Mouse (Mus musculus) spleen, adult 2 months (tissue): ENCODE measurements around the gene Cltc.

Source experiments
- CTCF ChIP-seq: fragments of 200-500 bp; IDR thresholded peaks from 2 replicates; pipeline ENCODE4 v1.5.1; 2011; ENCODE audit warnings: mild to moderate bottlenecking, inconsistent platforms; ENCODE audit not compliant: insufficient read depth, insufficient read length, insufficient replicate concordance; ENCODE audit errors: extremely low read depth
- POLR2A ChIP-seq: fragments of 200-500 bp; IDR thresholded peaks from 2 replicates; pipeline ENCODE4 v1.6.1; 2011; ENCODE audit warnings: low read depth, low read length, inconsistent platforms

- TF ChIP-seq POLR2A = no peak
- TF ChIP-seq CTCF = no peak
Observed at GRCm38 (mm10) chr11:86690383-86690782, 67.0 kb downstream of the Cltc start.
